Mouse (Mus musculus): ENCODE measurements at regions not wholly inside any gene's neighbourhood (a gene's known extent, or its start where the extent isn't known, plus 50 kb on each side); places are given as distances from the start of the nearest gene placed in this dataset.
A peak's percentile ranks its signal among the peaks of the same experiment; 100 is the strongest.

- Histone ChIP-seq H3K4me1 (no peaks in the 10 kb centered on the region), H3K36me3 (no peaks in the 10 kb centered on the region), H3K27me3 (no peaks in the 10 kb centered on the region), H3K4me2 (replicated peaks) (no peak overlapping the region), H3K27ac (replicated peaks) (no peak overlapping the region), H3K4me3 (no peak overlapping the region), H3K9me3 (no peaks in the 10 kb centered on the region), H3K9ac (replicated peaks) (no peak overlapping the region)
- no peak for ATAC-seq (ENCODE audit: low FRiP score, low read depth)
- WGBS = 38% methylated on average over 9 of the region's 9 CpGs
Measured at GRCm38 (mm10) chr2:30525295-30525694, 51.3 kb upstream of the Ier5l start.

GRCm38 (mm10) chr2:30525831-30526230 is 51.8 kb upstream of the Ier5l start:
- Histone ChIP-seq H3K9me3 (no peaks in the 10 kb centered on the region), H3K36me3 (no peaks in the 10 kb centered on the region), H3K27me3 (no peaks in the 10 kb centered on the region), H3K4me3 (no peak overlapping the region), H3K4me1 (no peaks in the 10 kb centered on the region), H3K4me2 (replicated peaks) (no peak overlapping the region), H3K27ac (replicated peaks) (no peak overlapping the region), H3K9ac (replicated peaks) (no peak overlapping the region)
- ATAC-seq (ENCODE audit: low FRiP score, low read depth) = no peak
- WGBS = 71% methylated on average over 3 of the region's 3 CpGs

- no peak for ATAC-seq (ENCODE audit: low FRiP score, low read depth)
- no peak overlapping the region for H3K9ac ChIP-seq (replicated peaks)
- no peaks in the 10 kb centered on the region for H3K36me3 ChIP-seq
- H3K4me1 ChIP-seq = no peaks in the 10 kb centered on the region
- H3K4me2 ChIP-seq (replicated peaks) = no peak overlapping the region
- no peaks in the 10 kb centered on the region for H3K27me3 ChIP-seq
- WGBS = 48% methylated on average over 4 of the region's 4 CpGs
- H3K4me3 ChIP-seq = no peak overlapping the region
- H3K9me3 ChIP-seq = no peaks in the 10 kb centered on the region
- H3K27ac ChIP-seq (replicated peaks) = no peak overlapping the region
Measured at GRCm38 (mm10) chr2:30527495-30527894, 53.5 kb upstream of the Ier5l start.

- no peaks in the 10 kb centered on the region for H3K9me3 ChIP-seq
- no peaks in the 10 kb centered on the region for H3K36me3 ChIP-seq
- no peak overlapping the region for H3K27ac ChIP-seq (replicated peaks)
- H3K27me3 ChIP-seq = no peaks in the 10 kb centered on the region
- no peak overlapping the region for H3K4me3 ChIP-seq
- H3K9ac ChIP-seq (replicated peaks) = no peak overlapping the region
- H3K4me1 ChIP-seq = no peaks in the 10 kb centered on the region
- no peak for ATAC-seq (ENCODE audit: low FRiP score, low read depth)
- H3K4me2 ChIP-seq (replicated peaks) = no peak overlapping the region
Measured at GRCm38 (mm10) chr2:30532948-30533347, 58.9 kb upstream of the Ier5l start.

GRCm38 (mm10) chr2:30533367-30533766 is 59.3 kb upstream of the Ier5l start:
- Histone ChIP-seq H3K4me2 (replicated peaks) (no peak overlapping the region), H3K27me3 (no peaks in the 10 kb centered on the region), H3K27ac (replicated peaks) (no peak overlapping the region), H3K4me3 (no peak overlapping the region), H3K9me3 (no peaks in the 10 kb centered on the region), H3K9ac (replicated peaks) (no peak overlapping the region), H3K4me1 (no peaks in the 10 kb centered on the region), H3K36me3 (no peaks in the 10 kb centered on the region)
- 95% methylated on average over 6 of the region's 6 CpGs for WGBS
- no peak for ATAC-seq (ENCODE audit: low FRiP score, low read depth)

- H3K27ac ChIP-seq (replicated peaks) = no peak overlapping the region
- no peak for ATAC-seq (ENCODE audit: low FRiP score, low read depth)
- 57% methylated on average over 10 of the region's 10 CpGs for WGBS
Measured at GRCm38 (mm10) chr2:30534485-30534884, 60.4 kb upstream of the Cstad start.

GRCm38 (mm10) chr2:30539305-30539704 is 55.5 kb upstream of the Cstad start:
- Histone ChIP-seq H3K9me3 (no peaks in the 10 kb centered on the region), H3K4me2 (replicated peaks) (no peak overlapping the region), H3K9ac (replicated peaks) (no peak overlapping the region), H3K27me3 (no peaks in the 10 kb centered on the region), H3K4me3 (no peak overlapping the region), H3K27ac (replicated peaks) (no peak overlapping the region), H3K36me3 (no peaks in the 10 kb centered on the region), H3K4me1 (peaks cover 13% of the 10 kb centered on the region)
- WGBS = 93% methylated on average over 1 of the region's 1 CpGs
- no peak for ATAC-seq (ENCODE audit: low FRiP score, low read depth)

More at GRCm38 (mm10) chr2:30534485-30534884, 60.4 kb upstream of the Cstad start:
- H3K4me1 ChIP-seq = no peaks in the 10 kb centered on the region
- no peak overlapping the region for H3K4me2 ChIP-seq (replicated peaks)
- H3K9ac ChIP-seq (replicated peaks) = no peak overlapping the region
- H3K36me3 ChIP-seq = no peaks in the 10 kb centered on the region
- H3K9me3 ChIP-seq = no peaks in the 10 kb centered on the region
- H3K4me3 ChIP-seq = no peak overlapping the region
- no peaks in the 10 kb centered on the region for H3K27me3 ChIP-seq

GRCm38 (mm10) chr2:30541541-30541940 is 53.3 kb upstream of the Cstad start:
- peaks cover 35% of the 10 kb centered on the region for H3K4me1 ChIP-seq
- H3K9ac ChIP-seq (replicated peaks) = no peak overlapping the region

GRCm38 (mm10) chr2:30544782-30545435 is 49.9 kb upstream of the Cstad start:
- H3K27ac ChIP-seq (replicated peaks) = peak overlapping the region; percentile 43

More at GRCm38 (mm10) chr2:30541541-30541940, 53.3 kb upstream of the Cstad start:
- Histone ChIP-seq H3K4me2 (replicated peaks) (no peak overlapping the region), H3K4me3 (no peak overlapping the region), H3K27ac (replicated peaks) (peak overlapping the region; percentile 43; the same call in 1 of the 2 replicates), H3K27me3 (peaks cover 5% of the 10 kb centered on the region), H3K9me3 (no peaks in the 10 kb centered on the region), H3K36me3 (no peaks in the 10 kb centered on the region)
- 65% methylated on average over 4 of the region's 4 CpGs for WGBS
- no peak for ATAC-seq (ENCODE audit: low FRiP score, low read depth)

More at GRCm38 (mm10) chr2:30544782-30545435, 49.9 kb upstream of the Cstad start:
- peak; percentile 93 for ATAC-seq (ENCODE audit: low FRiP score, low read depth)
- 3% methylated on average over 35 of the region's 35 CpGs for WGBS
- Histone ChIP-seq H3K27me3 (peaks cover 6% of the 10 kb centered on the region), H3K4me2 (replicated peaks) (peak overlapping the region; percentile 44), H3K9me3 (no peaks in the 10 kb centered on the region; the same call in 1 of the 2 replicates), H3K9ac (replicated peaks) (no peak overlapping the region), H3K4me1 (peaks cover 40% of the 10 kb centered on the region), H3K4me3 (peak overlapping the region; percentile 16; the same call in 1 of the 2 replicates), H3K36me3 (no peaks in the 10 kb centered on the region)

All from midbrain, embryonic 12.5 days (tissue).